Mouse (Mus musculus): ENCODE results near the gene Tcf20.

DNA sequence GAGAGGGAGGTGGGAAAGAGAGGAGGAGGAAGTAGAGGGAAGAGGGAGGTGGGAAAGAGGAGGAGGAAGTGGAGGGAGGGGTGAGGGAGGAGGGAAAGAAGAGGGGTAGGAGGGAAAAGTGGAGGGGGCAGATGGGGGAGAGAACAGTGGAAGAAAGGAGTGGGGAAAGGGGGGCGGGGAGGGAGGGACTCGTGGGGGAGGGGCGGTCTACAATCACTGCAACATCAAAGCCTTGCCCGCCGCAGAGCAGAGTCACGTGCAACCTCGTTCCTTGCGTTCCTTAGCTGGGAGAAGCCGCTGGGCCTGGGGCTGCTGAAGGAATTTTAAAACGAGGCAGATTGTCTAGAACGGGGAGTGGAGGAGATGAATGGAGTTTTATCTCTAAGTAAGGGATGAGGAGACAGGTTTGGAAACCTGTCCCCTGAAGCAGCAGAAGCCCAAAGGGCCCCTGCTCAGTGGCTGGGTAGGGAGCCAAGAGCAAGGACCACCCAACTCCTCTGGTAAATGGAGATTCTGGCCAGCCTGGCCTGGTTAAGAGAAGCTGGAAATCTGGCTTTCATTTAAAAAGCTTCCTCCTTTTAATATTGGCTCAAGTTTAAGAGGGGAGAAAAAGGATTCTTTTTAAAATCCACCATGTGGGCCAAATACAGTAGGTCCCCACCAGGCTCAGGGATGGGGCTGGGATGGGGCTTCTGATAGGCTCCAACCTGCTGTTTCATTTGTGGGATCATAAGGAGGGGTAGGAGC is 62.8 kb downstream of the Tcf20 start:
- no peak for TF ChIP-seq CTCF (IDR thresholded peaks at IDR 0.05; ENCODE audit: low read depth)
- TF ChIP-seq EP300 (IDR thresholded peaks at IDR 0.05; ENCODE audit: low read depth): no peak
